Mouse (Mus musculus): Measurements from ENCODE around the gene Slc36a1.

GRCm38 (mm10) chr11:55165748-55166147 is 38.4 kb upstream of the Slc36a1 start:
- no peak for TF ChIP-seq CTCF (IDR thresholded peaks at IDR 0.05; ENCODE audit: low read depth)
- TF ChIP-seq EP300 (IDR thresholded peaks at IDR 0.05; ENCODE audit: low read depth): no peak
